Mouse (Mus musculus) intestine, postnatal 0 days (tissue): ENCODE measurements around the gene Kdm6b. TPM values are rescaled to one million over a fixed set of nuclear protein-coding genes. Genes with fewer than 3 reads are reported as not detected.

Experiments used
- ATAC-seq: fragments of 200-750 bp; cut with Nextera tagmentation; 2 replicates; pipeline ENCODE4 v1.8.0; 2017; ENCODE audit warnings: mild to moderate bottlenecking, moderate TSS enrichment, moderate library complexity
- H3K27ac ChIP-seq: fragments of 300-500 bp; sonication (generic); 2 replicates; pipeline ENCODE4 v1.5.1; 2014; ENCODE audit warnings: mild to moderate bottlenecking, low read depth, low read length, moderate library complexity
- H3K27me3 ChIP-seq: fragments of 300-500 bp; sonication (generic); replicated peaks from 2 replicates; pipeline ENCODE4 v1.6.1; 2014; ENCODE audit warnings: low read length, mixed read lengths; ENCODE audit not compliant: control insufficient read depth, insufficient read depth
- H3K36me3 ChIP-seq: fragments of 300-500 bp; sonication (generic); 2 replicates; pipeline ENCODE4 v1.6.1; 2014; ENCODE audit warnings: mild to moderate bottlenecking, moderate library complexity; ENCODE audit not compliant: control insufficient read depth, insufficient read depth
- H3K4me1 ChIP-seq: fragments of 300-500 bp; sonication (generic); replicated peaks from 2 replicates; pipeline ENCODE4 v1.6.1; 2014; ENCODE audit warnings: antibody characterized with exemption, low read length, mixed read lengths; ENCODE audit not compliant: control insufficient read depth, insufficient read depth
- H3K4me2 ChIP-seq: fragments of 300-500 bp; sonication (generic); replicated peaks from 2 replicates; pipeline ENCODE4 v1.6.1; 2014; ENCODE audit warnings: low read depth, mild to moderate bottlenecking, moderate library complexity
- H3K4me3 ChIP-seq: fragments of 300-500 bp; sonication (generic); 2 replicates; pipeline ENCODE4 v1.5.1; 2014; ENCODE audit warnings: low read depth, low read length
- H3K9ac ChIP-seq: fragments of 300-500 bp; sonication (generic); 2 replicates; pipeline ENCODE4 v1.6.1; 2014; ENCODE audit warnings: mild to moderate bottlenecking, low read depth, low read length
- H3K9me3 ChIP-seq: fragments of 300-500 bp; sonication (generic); 2 replicates; pipeline ENCODE4 v1.6.1; 2016; ENCODE audit warnings: mixed run types; ENCODE audit not compliant: control insufficient read depth
- CTCF ChIP-seq: sonication (generic); IDR thresholded peaks from 2 replicates; pipeline ENCODE4 v1.5.1; 2016; ENCODE audit warnings: low read depth, mild to moderate bottlenecking, control low read depth, antibody characterized with exemption, moderate library complexity
- WGBS: fragments of 180-500 bp; shearing (Covaris S2); extraction: QIAGEN DNeasy Blood & Tissue Kit; methylation state at CpG from one replicate; pipeline ENCODE4 v1.1.7; 2014; 5-methylcytosine and 5-hydroxymethylcytosine counted together
- polyA plus RNA-seq: library from polyadenylated mRNA; unstranded; fragments of >200 nt; fragmentation: Nextera tagmentation; extraction: Ambion mirVana; gene quantifications from 2 replicates; pipeline ENCODE4 v1.2.1, GENCODE M21; 2015

The Kdm6b gene
- polyA plus RNA-seq, 1 experiment from 2014 or later, result 18.2 TPM

DNA sequence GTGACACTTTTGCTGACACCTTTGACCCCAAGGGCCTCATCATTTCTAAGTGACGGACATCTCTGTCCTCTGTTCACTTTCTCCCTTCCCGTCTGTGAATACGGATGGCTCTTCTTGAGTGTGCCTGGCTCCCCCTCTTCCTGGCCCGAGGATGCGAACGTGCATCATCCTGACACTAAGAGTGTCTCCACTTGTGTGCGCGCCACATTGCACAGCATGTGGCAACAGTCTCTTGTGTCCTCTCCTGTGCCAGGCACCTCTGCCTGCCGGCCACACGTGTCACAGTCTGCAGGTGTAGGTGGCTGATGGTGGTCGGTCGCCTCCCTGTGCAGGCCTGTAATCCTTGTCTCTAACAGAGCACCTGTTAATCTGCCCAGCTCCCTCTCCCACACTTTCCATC, 41.9 kb downstream of the Kdm6b start:
- H3K27ac ChIP-seq, result no peak overlapping the region
- ATAC-seq, result no peak
- no peak overlapping the region for H3K4me2 ChIP-seq
- H3K9me3 ChIP-seq, result no peaks in the 10 kb centered on the region
- TF ChIP-seq CTCF, result no peak
- peaks cover 8% of the 10 kb centered on the region; the same call in 1 of the 2 replicates for H3K4me1 ChIP-seq
- peaks cover 8% of the 10 kb centered on the region; the same call in 1 of the 2 replicates for H3K36me3 ChIP-seq
- no peak overlapping the region for H3K9ac ChIP-seq
- WGBS, result 59% methylated on average over 12 of the region's 12 CpGs
- H3K27me3 ChIP-seq, result no peaks in the 10 kb centered on the region
- H3K4me3 ChIP-seq, result no peak overlapping the region

DNA sequence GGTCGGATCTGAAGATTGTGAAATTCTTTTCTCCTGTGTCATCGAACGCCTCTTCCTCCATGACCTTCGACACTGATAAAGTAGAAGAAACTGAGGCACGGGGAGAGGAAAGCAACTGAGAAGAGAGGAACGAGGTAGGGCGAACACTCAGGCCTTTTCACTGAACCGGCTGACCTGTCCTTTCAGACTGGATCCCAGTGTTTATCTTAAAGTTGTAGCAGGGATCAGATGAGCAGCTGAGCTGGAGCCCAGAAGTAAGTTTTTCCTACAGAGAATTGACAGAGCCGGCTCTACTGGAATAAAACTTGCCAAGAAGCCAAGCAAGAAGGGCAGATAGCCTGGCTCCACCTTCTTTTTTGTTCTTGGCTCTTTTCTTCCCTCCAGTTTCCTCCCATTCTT, 42.7 kb downstream of the Kdm6b start:
- peaks cover 8% of the 10 kb centered on the region; the same call in 1 of the 2 replicates for H3K36me3 ChIP-seq
- TF ChIP-seq CTCF, result no peak
- H3K4me3 ChIP-seq, result no peak overlapping the region
- H3K4me1 ChIP-seq, result peaks cover 11% of the 10 kb centered on the region
- peak overlapping the region; percentile 35; the same call in 1 of the 2 replicates for H3K4me2 ChIP-seq
- H3K9me3 ChIP-seq, result no peaks in the 10 kb centered on the region
- H3K27ac ChIP-seq, result peak overlapping the region; percentile 28; the same call in 1 of the 2 replicates
- no peak overlapping the region for H3K9ac ChIP-seq
- WGBS, result 27% methylated on average over 9 of the region's 9 CpGs
- H3K27me3 ChIP-seq, result no peaks in the 10 kb centered on the region
- ATAC-seq, result no peak

DNA sequence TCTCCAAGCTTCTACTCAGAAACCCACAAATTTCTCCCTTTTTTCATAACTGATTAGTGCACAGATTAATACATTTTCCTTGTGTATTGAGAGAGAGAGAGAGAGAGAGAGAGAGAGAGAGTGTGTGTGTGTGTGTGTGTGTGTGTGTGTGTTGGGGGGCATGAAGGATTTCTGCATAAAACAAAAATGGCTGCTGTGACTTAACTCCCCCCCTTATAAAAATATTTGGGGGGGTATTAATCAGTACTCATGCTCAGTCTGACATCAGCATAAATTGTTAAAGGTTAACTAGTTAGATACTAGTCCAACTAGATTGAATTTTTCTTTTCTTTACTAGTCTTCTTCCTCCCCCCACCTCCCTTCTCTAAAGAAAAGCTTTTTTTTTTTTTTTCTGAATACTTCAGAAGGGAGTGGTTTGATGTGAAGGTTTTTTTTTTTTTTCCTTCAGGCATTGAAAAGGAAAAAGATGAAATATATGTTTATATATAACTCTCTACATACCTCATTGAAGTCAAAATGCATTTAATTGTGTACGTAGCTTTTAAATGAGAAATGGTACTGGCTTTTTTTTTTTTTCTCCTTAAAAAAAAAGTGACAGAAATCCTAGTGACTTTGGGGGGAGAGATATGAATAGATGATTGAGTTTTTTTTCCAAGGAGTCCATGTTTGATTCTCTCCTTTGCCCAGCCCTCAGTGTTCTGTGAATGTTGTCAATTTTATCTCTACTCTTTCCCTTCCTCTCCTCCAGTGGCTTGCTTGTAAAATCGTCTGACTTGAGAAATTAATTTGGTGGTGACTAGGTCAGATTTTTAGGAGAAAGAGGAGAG, 43.3 kb downstream of the Kdm6b start:
- Histone ChIP-seq H3K9me3 (no peaks in the 10 kb centered on the region), H3K4me3 (peak overlapping the region; percentile 96; the same call in 1 of the 2 replicates), H3K36me3 (peaks cover 8% of the 10 kb centered on the region; the same call in 1 of the 2 replicates)

DNA sequence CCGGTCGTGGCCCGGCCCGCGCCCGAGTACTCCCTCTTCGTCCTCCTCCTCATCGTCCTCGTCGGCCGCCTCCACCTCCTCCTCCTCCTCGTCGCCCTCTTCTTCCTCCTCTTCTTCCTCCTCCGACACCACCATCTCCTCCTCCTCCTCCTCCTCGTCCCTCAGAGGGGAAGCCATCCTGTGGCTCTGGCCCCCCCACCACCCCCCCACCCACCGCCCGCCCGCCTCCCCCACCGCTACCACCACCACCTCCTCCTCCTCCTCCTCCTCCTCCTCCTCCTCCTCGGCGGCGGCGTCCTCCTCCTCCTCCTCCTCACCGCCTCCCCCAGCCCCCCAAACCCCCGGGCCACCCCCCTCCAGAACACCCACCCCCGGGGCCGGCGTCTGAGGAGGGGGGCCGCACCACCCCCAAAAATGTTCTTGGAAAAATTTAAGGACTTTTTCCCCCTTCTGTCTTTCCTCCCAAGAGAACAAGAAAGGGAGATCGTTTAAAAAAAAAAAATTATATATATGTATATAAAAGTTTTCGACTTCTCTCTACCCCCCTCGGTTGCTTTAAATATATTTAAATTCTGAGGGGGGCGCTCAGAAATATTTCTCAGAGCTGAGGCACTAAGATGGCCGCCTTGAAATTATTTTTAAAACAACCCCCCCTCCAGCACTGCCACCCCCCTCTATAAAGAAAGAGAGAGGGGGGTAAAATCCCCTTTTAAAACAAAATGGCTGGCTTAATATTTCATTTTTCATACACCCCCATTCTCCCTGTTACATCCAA, 44.1 kb downstream of the Kdm6b start, which contains the start of gene Chd3:
Gene Chd3, minus strand, starts transcription at position 192 of the 775 bp plus-strand sequence.
- Histone ChIP-seq H3K27me3 (no peaks in the 10 kb centered on the region), H3K4me1 (peaks cover 25% of the 10 kb centered on the region), H3K9me3 (no peaks in the 10 kb centered on the region), H3K4me3 (peak within 1 kb of the TSS; percentile 96), H3K9ac (peak within 1 kb of the TSS; percentile 97), H3K27ac (peak within 1 kb of the TSS; percentile 99), H3K36me3 (peaks cover 6% of the 10 kb centered on the region; the same call in 1 of the 2 replicates), H3K4me2 (peak within 1 kb of the TSS; percentile 95)
- TF ChIP-seq CTCF, result no peak
- WGBS, result 1% methylated on average over 22 of the region's 34 CpGs
- no peak for ATAC-seq

More for the DNA sequence above, 43.3 kb downstream of the Kdm6b start:
- Histone ChIP-seq H3K4me1 (peaks cover 17% of the 10 kb centered on the region), H3K27ac (peak overlapping the region; percentile 99), H3K27me3 (no peaks in the 10 kb centered on the region), H3K9ac (no peak overlapping the region), H3K4me2 (peak overlapping the region; percentile 95)
- ATAC-seq, result no peak
- no peak for TF ChIP-seq CTCF
- WGBS, result 28% methylated on average over 2 of the region's 2 CpGs

DNA sequence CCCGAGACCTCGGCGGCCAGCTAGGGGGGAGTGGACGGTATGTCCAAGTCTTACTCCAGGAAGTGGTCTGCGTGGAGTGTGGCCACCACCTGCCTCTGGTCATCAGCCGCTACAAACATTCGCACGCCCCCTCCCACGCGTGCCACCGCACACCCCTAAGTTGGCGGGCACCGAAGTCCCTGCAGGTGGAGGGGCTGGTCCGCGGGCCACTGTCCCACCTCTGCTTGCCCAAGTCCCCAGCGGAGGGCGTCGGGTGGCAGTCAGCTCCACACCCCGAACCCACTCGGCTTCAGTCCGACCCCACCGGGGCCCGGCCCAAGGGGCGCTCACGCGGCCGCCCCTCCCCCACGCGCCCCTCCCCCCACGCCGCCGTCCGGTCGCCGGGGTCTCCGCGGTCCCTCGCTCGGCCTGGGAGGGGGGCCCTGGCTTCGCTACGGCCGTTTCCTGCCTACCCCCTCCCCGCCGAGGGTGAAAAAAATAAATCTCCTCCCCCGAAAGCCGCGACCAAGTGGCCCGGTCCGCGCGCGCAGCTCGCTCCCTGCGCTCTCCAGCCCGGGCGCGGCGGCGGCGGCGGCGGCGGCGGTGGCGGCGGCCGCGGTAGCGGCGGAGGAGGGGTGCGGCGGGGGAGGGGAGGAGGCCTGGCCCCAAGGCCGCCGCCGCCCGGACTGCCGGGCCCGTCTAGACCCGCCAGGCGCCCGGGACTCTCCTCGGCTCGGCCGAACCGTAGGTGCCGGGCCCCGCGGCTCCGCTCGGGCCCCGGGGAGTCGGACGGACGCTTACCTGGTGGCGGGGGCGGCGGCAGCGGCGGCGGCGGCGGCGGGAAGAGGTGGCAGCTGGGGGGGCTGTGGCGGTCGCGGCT, 44.9 kb downstream of the Kdm6b start:
- H3K4me2 ChIP-seq, result peak overlapping the region; percentile 95
- ATAC-seq, result peak; percentile 26; the same call in 1 of the 2 replicates
- no peak for TF ChIP-seq CTCF
- H3K4me1 ChIP-seq, result peaks cover 29% of the 10 kb centered on the region
- H3K36me3 ChIP-seq, result peaks cover 7% of the 10 kb centered on the region; the same call in 1 of the 2 replicates
- H3K27me3 ChIP-seq, result no peaks in the 10 kb centered on the region
- H3K4me3 ChIP-seq, result peak overlapping the region; percentile 96
- peak overlapping the region; percentile 99 for H3K27ac ChIP-seq
- peak overlapping the region; percentile 97 for H3K9ac ChIP-seq
- H3K9me3 ChIP-seq, result no peaks in the 10 kb centered on the region
- under 1% methylated on average over 62 of the region's 106 CpGs for WGBS
